ENCODE assay signal across 8 mouse cellular contexts in the genomic region with DNA sequence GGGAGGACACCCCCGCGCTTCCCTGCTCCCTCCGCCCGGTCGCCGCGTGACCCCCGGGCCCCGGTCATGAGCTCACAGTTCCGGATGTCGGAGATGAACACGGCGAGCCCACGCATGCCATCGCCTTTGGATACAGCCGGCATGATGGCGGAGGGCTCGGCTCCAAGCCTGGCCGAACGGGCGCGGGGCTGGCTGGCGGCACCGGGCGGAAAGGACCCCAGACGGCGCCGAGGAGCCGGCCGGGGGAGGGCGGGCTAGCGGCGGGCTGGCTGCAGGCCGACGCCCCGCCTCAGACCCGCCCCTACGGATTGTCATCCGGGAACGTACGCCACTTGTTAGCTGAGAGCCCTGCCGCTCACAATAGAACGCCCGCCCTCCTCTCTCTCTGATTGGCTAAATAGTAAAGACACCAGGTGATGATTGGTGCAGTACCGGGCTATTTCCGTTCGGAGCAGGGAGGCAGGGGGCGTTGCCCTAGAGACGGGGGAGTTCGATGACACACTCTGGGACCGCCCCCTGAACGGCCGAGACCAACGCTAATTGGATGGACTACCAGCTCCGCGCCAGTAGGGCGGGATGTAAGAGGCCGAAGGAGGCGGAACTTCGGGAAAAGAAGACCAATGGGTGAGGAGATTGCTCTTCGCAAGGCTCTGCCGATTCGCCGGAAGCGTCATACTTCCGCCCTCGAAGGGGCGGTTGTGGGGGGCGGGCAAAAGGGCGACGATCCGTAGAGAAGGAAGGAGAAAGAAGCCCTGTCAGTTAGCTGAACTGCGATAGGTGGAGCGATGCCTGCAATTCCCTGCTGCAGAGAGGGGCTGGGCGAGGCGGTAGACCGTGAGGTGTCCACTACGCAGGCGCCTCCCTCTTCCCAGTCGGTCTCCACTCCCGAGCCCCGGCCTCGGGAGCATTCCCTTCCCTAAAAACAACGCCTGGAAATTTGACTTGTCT. TPM values are rescaled to one million over a fixed set of nuclear protein-coding genes. Genes with fewer than 3 reads are reported as not detected.
DNase-seq lines count a peak whose midpoint lies in the region; ATAC-seq and TF ChIP-seq lines count a peak whose summit lies in the region.

A gene (minus strand): TSS at position 293 of the 948 bp plus-strand sequence.

- TF ChIP-seq EP300 in heart, postnatal 0 days (IDR thresholded peaks at IDR 0.05; ENCODE audit: low read depth), result peak; percentile 80

- WGBS in forebrain, embryonic 12.5 days, result under 1% methylated on average over 84 of the region's 84 CpGs
- under 1% methylated on average over 83 of the region's 84 CpGs for WGBS in heart, postnatal 0 days
- WGBS in liver, embryonic 16.5 days (ENCODE audit: insufficient replicate concordance), result under 1% methylated on average over 83 of the region's 84 CpGs
- WGBS in neural tube, embryonic 13.5 days, result under 1% methylated on average over 84 of the region's 84 CpGs

- peak within 1 kb of the TSS; percentile 93 for H3K27ac ChIP-seq in forebrain, embryonic 12.5 days
- peak within 1 kb of the TSS; percentile 93 for H3K27ac ChIP-seq in heart, postnatal 0 days (ENCODE audit: low read depth)
- peak within 1 kb of the TSS; percentile 91 for H3K27ac ChIP-seq in liver, embryonic 16.5 days (ENCODE audit: low read length)
- peak within 1 kb of the TSS; percentile 93 for H3K27ac ChIP-seq in neural tube, embryonic 13.5 days (replicated peaks)
- peak within 1 kb of the TSS; percentile 91 for H3K27ac ChIP-seq in testis, adult 2 months (ENCODE audit: control insufficient read depth, insufficient read depth, low read depth, low read length)

- peaks cover 17% of the 10 kb centered on the region for H3K36me3 ChIP-seq in E14TG2a.4 (ENCODE audit: insufficient read depth, low read length)
- H3K36me3 ChIP-seq in forebrain, embryonic 12.5 days (replicated peaks), result peaks cover 16% of the 10 kb centered on the region
- H3K36me3 ChIP-seq in heart, postnatal 0 days (replicated peaks; ENCODE audit: control insufficient read depth, insufficient read depth, low read length), result peaks cover 10% of the 10 kb centered on the region; the same call in 1 of the 2 replicates
- peaks cover 6% of the 10 kb centered on the region for H3K36me3 ChIP-seq in liver, embryonic 16.5 days (ENCODE audit: control insufficient read depth, insufficient read depth)
- H3K36me3 ChIP-seq in neural tube, embryonic 13.5 days, result peaks cover 24% of the 10 kb centered on the region
- H3K36me3 ChIP-seq in testis, adult 2 months (ENCODE audit: control insufficient read depth, insufficient read depth, low read length), result no peaks in the 10 kb centered on the region

- TF ChIP-seq POLR2A in testis, adult 2 months (IDR thresholded peaks at IDR 0.05; ENCODE audit: control insufficient read depth, low read depth, low read length), result peak; percentile 73

- H3K9ac ChIP-seq in forebrain, embryonic 12.5 days, result peak within 1 kb of the TSS; percentile 95
- peak within 1 kb of the TSS; percentile 92 for H3K9ac ChIP-seq in heart, postnatal 0 days (replicated peaks; ENCODE audit: low read depth, low read length)
- H3K9ac ChIP-seq in liver, embryonic 16.5 days (ENCODE audit: low read depth, low read length), result peak within 1 kb of the TSS; percentile 91
- peak within 1 kb of the TSS; percentile 98 for H3K9ac ChIP-seq in neural tube, embryonic 13.5 days

- H3K4me3 ChIP-seq in E14TG2a.4 (replicated peaks; ENCODE audit: low read length), result peak within 1 kb of the TSS; percentile 99
- H3K4me3 ChIP-seq in forebrain, embryonic 12.5 days (replicated peaks), result peak within 1 kb of the TSS; percentile 74
- H3K4me3 ChIP-seq in heart, postnatal 0 days (ENCODE audit: low read depth, low read length), result peak within 1 kb of the TSS; percentile 90
- H3K4me3 ChIP-seq in liver, embryonic 16.5 days (ENCODE audit: low read depth, low read length), result peak within 1 kb of the TSS; percentile 84
- peak within 1 kb of the TSS; percentile 96 for H3K4me3 ChIP-seq in neural tube, embryonic 13.5 days
- peak within 1 kb of the TSS; percentile 89 for H3K4me3 ChIP-seq in testis, adult 2 months (ENCODE audit: control insufficient read depth, low read depth, low read length)

- DNase-seq in c-Kit-positive CD71-positive TER-119-positive erythroid progenitor cells, embryonic 14.5 days (ENCODE audit: low spot score), result peak; percentile 100
- peak; percentile 100 for DNase-seq in heart, postnatal 0 days (ENCODE audit: low spot score)
- DNase-seq in kidney, postnatal 4 days, result peak; percentile 99 to 100

- peak; percentile 99 for ATAC-seq in forebrain, embryonic 12.5 days (ENCODE audit: low FRiP score)
- peak; percentile 97 for ATAC-seq in heart, postnatal 0 days (ENCODE audit: insufficient read depth, low read depth)
- peak; percentile 94 for ATAC-seq in liver, embryonic 16.5 days (ENCODE audit: low read depth)
- peak; percentile 99 for ATAC-seq in neural tube, embryonic 13.5 days (ENCODE audit: low read depth)

- H3K9me3 ChIP-seq in E14TG2a.4 (ENCODE audit: low read length), result no peaks in the 10 kb centered on the region
- H3K9me3 ChIP-seq in forebrain, embryonic 12.5 days, result no peaks in the 10 kb centered on the region
- H3K9me3 ChIP-seq in heart, postnatal 0 days (replicated peaks; ENCODE audit: control insufficient read depth, low read length), result no peaks in the 10 kb centered on the region
- H3K9me3 ChIP-seq in liver, embryonic 16.5 days (replicated peaks; ENCODE audit: control insufficient read depth, low read length), result no peaks in the 10 kb centered on the region
- H3K9me3 ChIP-seq in neural tube, embryonic 13.5 days, result no peaks in the 10 kb centered on the region

- peaks cover 45% of the 10 kb centered on the region for H3K4me1 ChIP-seq in E14TG2a.4 (replicated peaks; ENCODE audit: low read depth, low read length)
- peaks cover 24% of the 10 kb centered on the region for H3K4me1 ChIP-seq in forebrain, embryonic 12.5 days
- peaks cover 16% of the 10 kb centered on the region for H3K4me1 ChIP-seq in heart, postnatal 0 days (ENCODE audit: control insufficient read depth, insufficient read depth)
- H3K4me1 ChIP-seq in liver, embryonic 16.5 days (ENCODE audit: control insufficient read depth, low read depth, low read length), result peaks cover 32% of the 10 kb centered on the region
- peaks cover 26% of the 10 kb centered on the region for H3K4me1 ChIP-seq in neural tube, embryonic 13.5 days (replicated peaks)
- peaks cover 2% of the 10 kb centered on the region for H3K4me1 ChIP-seq in testis, adult 2 months (ENCODE audit: control insufficient read depth, insufficient read depth, low read length)

- no peak for TF ChIP-seq CTCF in E14TG2a.4 (conservative IDR thresholded peaks at IDR 0.05; ENCODE audit: low read length)
- peak; percentile 16; the same call in 1 of the 2 replicates for TF ChIP-seq CTCF in heart, postnatal 0 days (IDR thresholded peaks at IDR 0.05; ENCODE audit: low read depth)
- TF ChIP-seq CTCF in testis, adult 2 months (IDR thresholded peaks at IDR 0.05; ENCODE audit: control insufficient read depth, insufficient read depth, insufficient replicate concordance, low read depth, low read length), result no peak

- no peaks in the 10 kb centered on the region for H3K27me3 ChIP-seq in E14TG2a.4 (ENCODE audit: insufficient read depth, low read length)
- H3K27me3 ChIP-seq in forebrain, embryonic 12.5 days, result no peaks in the 10 kb centered on the region
- no peaks in the 10 kb centered on the region for H3K27me3 ChIP-seq in heart, postnatal 0 days (ENCODE audit: control insufficient read depth, insufficient read depth, low read length)
- no peaks in the 10 kb centered on the region for H3K27me3 ChIP-seq in liver, embryonic 16.5 days (ENCODE audit: control insufficient read depth, insufficient read depth, low read depth, low read length)
- H3K27me3 ChIP-seq in neural tube, embryonic 13.5 days, result no peaks in the 10 kb centered on the region
- H3K27me3 ChIP-seq in testis, adult 2 months (ENCODE audit: control insufficient read depth, insufficient read depth, low read length), result no peaks in the 10 kb centered on the region

- peak within 1 kb of the TSS; percentile 87 for H3K4me2 ChIP-seq in forebrain, embryonic 12.5 days
- H3K4me2 ChIP-seq in heart, postnatal 0 days (ENCODE audit: low read depth, low read length), result peak within 1 kb of the TSS; percentile 73
- peak within 1 kb of the TSS; percentile 89 for H3K4me2 ChIP-seq in liver, embryonic 16.5 days (ENCODE audit: low read depth, low read length)
- peak within 1 kb of the TSS; percentile 83 for H3K4me2 ChIP-seq in neural tube, embryonic 13.5 days

RNA-seq across cellular contexts. Expression of the gene that starts here (rescaled TPM):
- 85.8 and 94.4 TPM in 2 replicates for polyA plus RNA-seq in forebrain, embryonic 12.5 days (2016; fragmentation: Nextera tagmentation; extraction: Ambion mirVana)
- 63.1 and 99.0 TPM in 2 replicates for total RNA-seq in heart, postnatal 0 days (2014; rRNA removed; ENCODE audit: low replicate concordance)
- 36.2 and 37.1 TPM in 2 replicates for polyA plus RNA-seq in heart, postnatal 0 days (2015; fragmentation: Nextera tagmentation; extraction: Ambion mirVana)
- polyA plus RNA-seq in liver, embryonic 16.5 days (2015; fragmentation: Nextera tagmentation; extraction: Ambion mirVana), result 63.3 and 63.7 TPM in 2 replicates
- 115 and 116 TPM in 2 replicates for polyA plus RNA-seq in neural tube, embryonic 13.5 days (2015; fragmentation: Nextera tagmentation; extraction: Ambion mirVana)
- polyA plus RNA-seq in testis, adult 2 months (2012; rRNA removed), result 323 and 343 TPM in 2 replicates

Comparison
In these comparisons a context has a peak if more than half of its experiments do, and no peak if none do; other contexts are left out.
1. Peak in every context shown above with its lines: DNase-seq, ATAC-seq, H3K4me3 ChIP-seq and H3K27ac ChIP-seq.